Mouse (Mus musculus) cerebellum, adult 9-10 months (tissue): ENCODE measurements around the gene Sppl3.

ENCODE experiments used
- DNase-seq: peaks from one replicate; pipeline ENCODE4 v3.0.0; 2022

The Sppl3 gene

GRCm38 (mm10) chr5:115132465-115132864 lies 121.5 kb downstream of the Sppl3 start:
- DNase-seq, result no peak

DNA sequence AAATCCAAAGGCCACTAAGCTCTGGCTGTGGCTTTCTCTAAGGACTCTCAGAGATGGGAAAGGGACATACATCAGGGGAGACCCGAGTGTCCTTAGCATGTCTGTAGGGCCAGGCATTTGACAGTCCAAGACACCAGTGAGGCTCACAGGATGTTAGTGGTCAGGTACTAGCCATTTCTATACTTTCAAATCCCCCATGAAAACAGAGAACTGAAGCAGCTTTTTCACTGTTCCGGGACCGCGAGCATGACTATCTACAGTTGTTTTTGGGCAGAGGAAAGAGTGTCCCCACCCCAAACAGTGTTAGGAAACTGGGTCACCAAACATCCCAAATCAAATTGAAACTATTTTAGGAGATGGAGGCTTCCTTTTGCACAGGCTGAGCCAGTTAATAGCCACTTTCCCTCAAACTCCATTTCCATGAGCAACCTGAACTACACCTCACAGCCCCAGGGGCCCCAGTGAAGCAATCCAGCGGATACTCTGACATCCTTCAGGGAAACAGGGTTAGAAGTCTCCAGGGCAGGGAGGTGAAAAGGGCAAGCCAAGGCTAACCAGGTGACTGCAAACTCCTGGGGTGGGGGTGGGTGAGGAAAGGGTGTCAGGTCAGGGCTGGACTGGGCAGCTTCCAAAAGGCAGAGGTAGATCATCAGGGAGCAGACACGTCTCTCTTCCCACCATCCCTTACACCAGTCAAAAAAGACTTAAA lies 122.6 kb downstream of the Sppl3 start:
- DNase-seq, result no peak

GRCm38 (mm10) chr5:115134234-115135165 lies 123.6 kb downstream of the Sppl3 start, which contains the start of gene Unc119b:
Gene Unc119b (minus strand): TSS chr5:115134975.
- peak; percentile 90 for DNase-seq

DNA sequence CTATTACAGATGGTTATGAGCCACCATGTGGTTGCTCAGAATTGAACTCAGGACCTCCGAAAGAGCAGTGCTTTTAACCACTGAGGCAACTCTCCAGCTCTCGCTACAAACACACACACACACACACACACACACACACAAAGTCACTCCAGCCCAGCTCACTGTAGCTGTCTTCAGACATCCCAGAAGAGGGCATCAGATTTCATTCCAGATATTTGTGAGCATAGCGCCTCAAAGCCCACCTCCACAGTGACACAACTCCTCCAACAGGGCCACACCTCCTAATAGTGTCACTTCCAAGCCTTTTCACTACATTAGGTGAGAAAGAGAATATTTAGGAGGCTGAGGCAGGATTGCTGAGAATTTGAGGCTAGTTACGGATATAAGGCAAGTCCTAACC lies 128.2 kb downstream of the Sppl3 start:
- no peak for DNase-seq

GRCm38 (mm10) chr5:115140726-115141125 lies 129.8 kb downstream of the Sppl3 start:
- no peak for DNase-seq

- no peak for DNase-seq
Measured at GRCm38 (mm10) chr5:115142166-115142697, 131.3 kb downstream of the Sppl3 start.

- peak; percentile 50 for DNase-seq
Measured at GRCm38 (mm10) chr5:115143552-115143951, 132.6 kb downstream of the Sppl3 start.

- no peak for DNase-seq
Measured at GRCm38 (mm10) chr5:115144471-115144870, 133.5 kb downstream of the Sppl3 start.

DNA sequence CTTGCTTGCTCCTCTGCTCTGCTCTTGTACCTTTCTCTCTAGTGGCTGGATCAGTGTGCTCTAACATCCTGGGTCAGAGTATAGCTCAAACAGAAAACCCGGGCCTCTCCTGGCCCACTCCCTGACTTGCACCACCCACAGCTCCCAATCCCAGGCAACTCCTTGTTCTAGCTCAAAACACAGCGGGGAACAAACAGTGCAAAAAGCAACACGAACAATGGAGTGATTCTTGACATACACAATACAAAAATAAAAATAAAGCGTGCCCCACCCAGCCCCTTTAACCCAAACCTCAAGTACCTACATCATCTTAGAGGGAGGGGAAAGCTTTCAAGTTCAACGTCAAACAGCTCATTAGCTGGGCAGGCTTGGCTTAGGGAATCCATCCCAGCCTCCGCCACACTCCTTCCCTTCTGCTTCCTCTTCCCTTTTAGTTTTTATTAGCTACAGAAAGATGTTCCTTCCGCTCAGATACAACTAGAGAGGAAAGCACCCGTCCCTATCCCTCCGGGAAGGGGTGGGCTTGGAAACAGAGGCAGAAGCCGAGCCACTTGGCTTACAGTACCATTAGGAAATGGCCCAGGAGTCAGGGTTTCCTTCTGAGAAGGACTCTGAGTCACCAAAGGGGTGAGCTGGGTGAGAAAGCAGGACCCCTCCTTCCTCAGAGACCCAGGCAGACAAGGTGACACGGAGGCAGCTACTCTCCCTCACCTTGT lies 134.5 kb downstream of the Sppl3 start:
- DNase-seq, result no peak

DNA sequence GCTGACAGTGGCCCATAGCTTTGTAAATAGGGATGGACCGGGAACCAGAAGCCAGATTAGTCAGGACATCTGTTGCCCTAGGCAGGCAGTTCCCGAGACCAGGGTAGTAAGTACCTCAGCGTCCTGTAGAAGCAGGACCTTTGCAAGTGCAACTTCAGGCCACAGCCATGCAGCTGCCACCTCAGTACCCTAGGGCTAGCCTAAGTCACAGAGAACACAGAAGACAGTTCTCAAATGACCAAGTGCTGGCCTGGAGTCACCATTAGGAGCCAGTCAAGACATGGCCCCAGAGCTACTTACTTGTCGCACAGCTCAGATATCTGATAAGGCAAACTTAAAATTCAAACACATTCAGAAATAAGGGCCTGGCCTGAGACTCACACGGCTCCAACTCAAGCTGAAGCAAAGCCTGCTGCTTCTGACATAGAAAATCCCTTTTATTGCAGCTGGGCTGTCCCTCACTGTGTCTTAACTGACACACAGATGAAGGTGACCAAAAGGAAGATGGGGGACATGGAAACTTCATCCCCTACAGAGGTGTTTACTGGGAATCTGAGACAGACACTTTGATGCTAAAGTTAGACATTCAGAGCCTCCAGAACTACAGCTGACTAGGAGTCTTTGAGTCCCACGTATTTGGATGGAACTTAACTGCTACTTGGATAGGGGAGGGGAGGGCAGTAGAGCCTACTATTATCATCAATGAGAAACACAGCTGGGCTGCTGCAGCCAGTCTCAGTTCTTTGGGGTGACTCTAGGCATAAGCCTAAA lies 135.2 kb downstream of the Sppl3 start:
- no peak for DNase-seq

DNA sequence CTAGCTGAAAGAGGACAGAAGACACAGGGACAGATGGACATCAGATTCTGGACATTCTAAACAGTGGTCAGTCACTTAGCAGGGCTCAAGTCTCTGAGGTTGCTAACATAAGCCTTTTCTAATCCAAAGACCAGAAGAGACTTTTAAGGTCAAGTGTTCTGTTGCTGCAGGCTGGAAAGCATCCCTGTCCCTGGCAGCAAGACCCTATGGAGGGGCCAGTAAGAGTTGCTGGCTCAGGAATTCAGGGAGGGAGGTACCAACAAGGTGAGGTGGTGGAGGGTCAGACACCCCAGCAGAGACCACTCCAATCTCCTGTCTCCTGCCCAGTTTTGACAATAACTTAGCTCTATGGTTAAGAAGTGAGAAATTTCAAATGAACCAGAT lies 135.8 kb downstream of the Sppl3 start:
- DNase-seq, result no peak

- no peak for DNase-seq
Measured at GRCm38 (mm10) chr5:115147388-115147787, 136.5 kb downstream of the Sppl3 start.

DNA sequence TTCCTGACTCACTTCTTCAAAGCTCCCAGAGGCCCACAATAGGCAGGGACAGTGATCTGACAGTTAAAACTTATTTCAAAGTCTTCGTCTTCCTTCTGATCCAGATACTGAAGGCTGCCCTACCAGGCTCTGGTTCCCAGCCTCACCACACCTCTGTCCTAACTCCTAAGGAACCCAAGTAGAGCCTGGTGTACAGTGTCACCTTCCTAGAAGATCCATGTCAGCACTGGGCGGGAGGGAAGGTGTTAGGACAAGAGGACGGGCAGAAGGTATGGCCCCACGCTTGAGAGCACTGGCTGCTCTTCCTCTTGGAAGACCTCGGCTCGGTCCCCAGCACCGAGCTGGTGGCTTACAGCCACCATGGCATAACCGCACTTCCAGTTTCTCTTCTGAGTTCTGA lies 137.4 kb downstream of the Sppl3 start:
- no peak for DNase-seq
